Mouse (Mus musculus) hindbrain, embryonic 13.5 days (tissue): ENCODE measurements around the gene Ica1. TPM values are rescaled to one million over a fixed set of nuclear protein-coding genes. Genes with fewer than 3 reads are reported as not detected.

Experiments used
- ATAC-seq: fragments of 200-750 bp; cut with Nextera tagmentation; 2 replicates; pipeline ENCODE4 v1.8.0; 2017; ENCODE audit warnings: moderate TSS enrichment; ENCODE audit not compliant: low FRiP score
- H3K27ac ChIP-seq: fragments of 300-500 bp; sonication (generic); 2 replicates; pipeline ENCODE4 v1.5.1; 2015; ENCODE audit warnings: inconsistent platforms, mild to moderate bottlenecking, moderate library complexity
- H3K27me3 ChIP-seq: fragments of 300-500 bp; sonication (generic); 2 replicates; pipeline ENCODE4 v1.6.1; 2015; ENCODE audit warnings: mild to moderate bottlenecking, inconsistent platforms
- H3K36me3 ChIP-seq: fragments of 300-500 bp; sonication (generic); 2 replicates; pipeline ENCODE4 v1.6.1; 2015; ENCODE audit warnings: mild to moderate bottlenecking, inconsistent platforms
- H3K4me1 ChIP-seq: fragments of 300-500 bp; sonication (generic); replicated peaks from 2 replicates; pipeline ENCODE4 v1.6.1; 2015; ENCODE audit warnings: inconsistent platforms
- H3K4me2 ChIP-seq: fragments of 300-500 bp; sonication (generic); 2 replicates; pipeline ENCODE4 v1.6.1; 2015; ENCODE audit warnings: inconsistent platforms, mild to moderate bottlenecking, moderate library complexity
- H3K4me3 ChIP-seq: fragments of 300-500 bp; sonication (generic); 2 replicates; pipeline ENCODE4 v1.5.1; 2015; ENCODE audit warnings: mild to moderate bottlenecking, inconsistent platforms
- H3K9ac ChIP-seq: fragments of 300-500 bp; sonication (generic); 2 replicates; pipeline ENCODE4 v1.6.1; 2015; ENCODE audit warnings: mild to moderate bottlenecking, inconsistent platforms
- H3K9me3 ChIP-seq: fragments of 300-500 bp; sonication (generic); 2 replicates; pipeline ENCODE4 v1.6.1; 2016; ENCODE audit warnings: inconsistent platforms
- WGBS: fragments of 180-500 bp; shearing (Covaris S2); methylation state at CpG from one replicate; pipeline ENCODE4 v1.1.7; 2015; 5-methylcytosine and 5-hydroxymethylcytosine counted together
- polyA plus RNA-seq: library from polyadenylated mRNA; unstranded; fragments of >200 nt; fragmentation: Nextera tagmentation; extraction: Ambion mirVana; gene quantifications from 2 replicates; pipeline ENCODE4 v1.2.1, GENCODE M21; 2015

Ica1 gene
- polyA plus RNA-seq, 1 experiment from 2014 or later = 48.1 TPM

- no peaks in the 10 kb centered on the region for H3K27me3 ChIP-seq
- 49% methylated on average over 6 of the region's 6 CpGs for WGBS
- H3K4me3 ChIP-seq = no peak overlapping the region
- no peak overlapping the region for H3K4me2 ChIP-seq
- peak overlapping the region; percentile 30; the same call in 1 of the 2 replicates for H3K27ac ChIP-seq
- no peak overlapping the region for H3K9ac ChIP-seq
- 0 out of 2 replicates have a peak, but pooled peaks cover 3% of the 10 kb centered on the region for H3K36me3 ChIP-seq
- H3K9me3 ChIP-seq = no peaks in the 10 kb centered on the region
- peaks cover 5% of the 10 kb centered on the region for H3K4me1 ChIP-seq
- peak; percentile 79 for ATAC-seq
Measured at GRCm38 (mm10) chr6:8668013-8668811, 110.1 kb downstream of the Ica1 start.

GRCm38 (mm10) chr6:8665786-8666185 lies 112.5 kb downstream of the Ica1 start:
- H3K4me3 ChIP-seq = no peak overlapping the region
- no peaks in the 10 kb centered on the region for H3K27me3 ChIP-seq
- H3K4me2 ChIP-seq = no peak overlapping the region
- H3K36me3 ChIP-seq = 0 out of 2 replicates have a peak, but pooled peaks cover 3% of the 10 kb centered on the region
- no peaks in the 10 kb centered on the region for H3K9me3 ChIP-seq
- no peak overlapping the region for H3K27ac ChIP-seq
- no peak overlapping the region for H3K9ac ChIP-seq
- peaks cover 24% of the 10 kb centered on the region for H3K4me1 ChIP-seq
- ATAC-seq = no peak
- 90% methylated on average over 5 of the region's 5 CpGs for WGBS

- 84% methylated on average over 5 of the region's 5 CpGs for WGBS
- Histone ChIP-seq H3K27ac (no peak overlapping the region), H3K4me1 (peaks cover 26% of the 10 kb centered on the region), H3K4me3 (no peak overlapping the region), H3K27me3 (no peaks in the 10 kb centered on the region), H3K36me3 (0 out of 2 replicates have a peak, but pooled peaks cover 3% of the 10 kb centered on the region), H3K4me2 (no peak overlapping the region), H3K9me3 (no peaks in the 10 kb centered on the region), H3K9ac (no peak overlapping the region)
- ATAC-seq = no peak
Measured at GRCm38 (mm10) chr6:8664956-8665355, 113.3 kb downstream of the Ica1 start.

- H3K4me3 ChIP-seq = no peak overlapping the region
- no peak overlapping the region for H3K4me2 ChIP-seq
- H3K27me3 ChIP-seq = no peaks in the 10 kb centered on the region
- ATAC-seq = no peak
- WGBS = 60% methylated on average over 3 of the region's 3 CpGs
- H3K9ac ChIP-seq = no peak overlapping the region
- H3K27ac ChIP-seq = no peak overlapping the region
- no peaks in the 10 kb centered on the region for H3K9me3 ChIP-seq
- no peaks in the 10 kb centered on the region for H3K36me3 ChIP-seq
- H3K4me1 ChIP-seq = peaks cover 28% of the 10 kb centered on the region
Measured at GRCm38 (mm10) chr6:8663092-8663740, 115.1 kb downstream of the Ica1 start.

- Histone ChIP-seq H3K36me3 (no peaks in the 10 kb centered on the region), H3K9me3 (no peaks in the 10 kb centered on the region), H3K4me1 (peaks cover 28% of the 10 kb centered on the region), H3K4me2 (no peak overlapping the region), H3K4me3 (no peak overlapping the region), H3K27me3 (no peaks in the 10 kb centered on the region), H3K27ac (no peak overlapping the region), H3K9ac (no peak overlapping the region)
- ATAC-seq = no peak
- 14% methylated on average over 4 of the region's 4 CpGs for WGBS
Measured at GRCm38 (mm10) chr6:8661404-8661803, 116.9 kb downstream of the Ica1 start.

- no peak for ATAC-seq
- H3K36me3 ChIP-seq = no peaks in the 10 kb centered on the region
- H3K4me2 ChIP-seq = no peak overlapping the region
- WGBS = 76% methylated on average over 2 of the region's 2 CpGs
- H3K27ac ChIP-seq = no peak overlapping the region
- H3K27me3 ChIP-seq = no peaks in the 10 kb centered on the region
- H3K4me1 ChIP-seq = peaks cover 28% of the 10 kb centered on the region
- no peaks in the 10 kb centered on the region for H3K9me3 ChIP-seq
- H3K9ac ChIP-seq = no peak overlapping the region
- H3K4me3 ChIP-seq = no peak overlapping the region
Measured at GRCm38 (mm10) chr6:8660076-8660475, 118.2 kb downstream of the Ica1 start.

GRCm38 (mm10) chr6:8659194-8659959 lies 118.9 kb downstream of the Ica1 start:
- peak overlapping the region; percentile 11; the same call in 1 of the 2 replicates for H3K4me2 ChIP-seq
- ATAC-seq = peak; percentile 52; the same call in 1 of the 2 replicates

GRCm38 (mm10) chr6:8658431-8658830 lies 119.9 kb downstream of the Ica1 start:
- H3K4me3 ChIP-seq = no peak overlapping the region
- no peaks in the 10 kb centered on the region for H3K9me3 ChIP-seq
- ATAC-seq = no peak
- H3K27me3 ChIP-seq = no peaks in the 10 kb centered on the region
- no peak overlapping the region for H3K4me2 ChIP-seq
- no peak overlapping the region for H3K27ac ChIP-seq
- WGBS = 69% methylated on average over 4 of the region's 4 CpGs
- H3K9ac ChIP-seq = no peak overlapping the region
- H3K36me3 ChIP-seq = no peaks in the 10 kb centered on the region
- H3K4me1 ChIP-seq = peaks cover 28% of the 10 kb centered on the region

More at GRCm38 (mm10) chr6:8659194-8659959, 118.9 kb downstream of the Ica1 start:
- no peaks in the 10 kb centered on the region for H3K27me3 ChIP-seq
- H3K27ac ChIP-seq = no peak overlapping the region; the same call in 1 of the 2 replicates
- 24% methylated on average over 13 of the region's 13 CpGs for WGBS
- no peak overlapping the region for H3K9ac ChIP-seq
- H3K4me3 ChIP-seq = no peak overlapping the region
- no peaks in the 10 kb centered on the region for H3K9me3 ChIP-seq
- no peaks in the 10 kb centered on the region for H3K36me3 ChIP-seq
- H3K4me1 ChIP-seq = peaks cover 28% of the 10 kb centered on the region

GRCm38 (mm10) chr6:8657459-8657858 lies 120.8 kb downstream of the Ica1 start:
- Histone ChIP-seq H3K9me3 (no peaks in the 10 kb centered on the region), H3K27me3 (no peaks in the 10 kb centered on the region), H3K4me3 (no peak overlapping the region), H3K9ac (no peak overlapping the region), H3K27ac (no peak overlapping the region), H3K4me1 (peaks cover 20% of the 10 kb centered on the region), H3K4me2 (no peak overlapping the region), H3K36me3 (no peaks in the 10 kb centered on the region)
- ATAC-seq = no peak
- WGBS = 58% methylated on average over 3 of the region's 3 CpGs

GRCm38 (mm10) chr6:8655454-8655853 lies 122.8 kb downstream of the Ica1 start:
- ATAC-seq = no peak
- H3K4me1 ChIP-seq = peaks cover 7% of the 10 kb centered on the region
- H3K9ac ChIP-seq = no peak overlapping the region
- no peaks in the 10 kb centered on the region for H3K9me3 ChIP-seq
- H3K4me3 ChIP-seq = no peak overlapping the region
- H3K27ac ChIP-seq = no peak overlapping the region
- H3K27me3 ChIP-seq = no peaks in the 10 kb centered on the region
- H3K36me3 ChIP-seq = no peaks in the 10 kb centered on the region
- no peak overlapping the region for H3K4me2 ChIP-seq
- 83% methylated on average over 2 of the region's 2 CpGs for WGBS

- Histone ChIP-seq H3K9me3 (no peaks in the 10 kb centered on the region), H3K27ac (no peak overlapping the region), H3K4me1 (no peaks in the 10 kb centered on the region), H3K36me3 (no peaks in the 10 kb centered on the region), H3K27me3 (no peaks in the 10 kb centered on the region), H3K4me2 (no peak overlapping the region), H3K9ac (no peak overlapping the region), H3K4me3 (no peak overlapping the region)
- WGBS = 95% methylated on average over 7 of the region's 7 CpGs
- ATAC-seq = no peak
Measured at GRCm38 (mm10) chr6:8650413-8650812, 127.9 kb downstream of the Ica1 start.

GRCm38 (mm10) chr6:8649295-8649865 lies 128.9 kb downstream of the Ica1 start:
- H3K36me3 ChIP-seq = no peaks in the 10 kb centered on the region
- no peak overlapping the region for H3K27ac ChIP-seq
- no peak overlapping the region for H3K4me3 ChIP-seq
- H3K4me1 ChIP-seq = no peaks in the 10 kb centered on the region
- no peak overlapping the region for H3K9ac ChIP-seq
- WGBS = 67% methylated on average over 4 of the region's 4 CpGs
- H3K27me3 ChIP-seq = no peaks in the 10 kb centered on the region
- no peaks in the 10 kb centered on the region for H3K9me3 ChIP-seq
- H3K4me2 ChIP-seq = no peak overlapping the region
- ATAC-seq = no peak
